Mouse (Mus musculus) MEL (cell line): ENCODE results near the gene Rab3a.

Experiments used
- JUND ChIP-seq: IDR thresholded peaks from 2 replicates; pipeline ENCODE4 v1.6.1; 2011; ENCODE audit warnings: low read depth, mild to moderate bottlenecking, improper control_type of control experiment, low read length
- POLR2A ChIP-seq, 2 experiments: IDR thresholded peaks; 2 replicates each; pipeline ENCODE4 v1.6.1; 2011 to 2012; ENCODE audit warnings: low read length in 2 of 2, mild to moderate bottlenecking in 2 of 2, control low read depth in 1 of 2, improper control_type of control experiment in 1 of 2, low read depth in 1 of 2, moderate library complexity in 1 of 2; ENCODE audit not compliant: control insufficient read depth in 1 of 2, insufficient read depth in 1 of 2, poor library complexity in 1 of 2
- USF2 ChIP-seq, 2 experiments: IDR thresholded peaks; 2 replicates each; pipeline ENCODE4 v1.6.1; 2011 to 2012; ENCODE audit warnings: improper control_type of control experiment in 2 of 2, low read length in 2 of 2, borderline replicate concordance in 1 of 2, inconsistent platforms in 1 of 2, low read depth in 1 of 2, mild to moderate bottlenecking in 1 of 2; ENCODE audit not compliant: insufficient read depth in 1 of 2

GRCm38 (mm10) chr8:70710296-70710695 is 44.2 kb upstream of the Rab3a start:
- TF ChIP-seq POLR2A (IDR thresholded peaks at IDR 0.05; ENCODE audit: control insufficient read depth in 1 of 2, insufficient read depth in 1 of 2, low read depth in 1 of 2, low read length in 2 of 2, poor library complexity in 1 of 2) (no peak), JUND (no peak), USF2 (IDR thresholded peaks at IDR 0.05; ENCODE audit: borderline replicate concordance in 1 of 2, insufficient read depth in 1 of 2, low read depth in 1 of 2, low read length in 2 of 2) (no peak)
